Mouse (Mus musculus) CH12.LX (cell line): ENCODE results near the gene 1700029P11Rik. TPM values are rescaled to one million over a fixed set of nuclear protein-coding genes. Genes with fewer than 3 reads are reported as not detected.
A peak's percentile ranks its signal among the peaks of the same experiment; 100 is the strongest.

Experiments
- DNase-seq: peaks from one replicate; pipeline ENCODE4 v3.0.0-alpha.2; 2013; ENCODE audit errors: extremely low read depth
- H3K27ac ChIP-seq: 2 replicates; pipeline ENCODE4 v1.5.1; 2012; ENCODE audit warnings: low read depth, mild to moderate bottlenecking, control low read depth, moderate library complexity; ENCODE audit not compliant: insufficient read depth
- H3K27me3 ChIP-seq: replicated peaks from 2 replicates; pipeline ENCODE3; 2012; ENCODE audit warnings: inconsistent platforms
- H3K36me3 ChIP-seq, 2 experiments: replicated peaks in 1 of 2; 2 replicates each; pipeline versions ENCODE3 to v1.6.1; 2012; ENCODE audit warnings: inconsistent platforms in 1 of 2, low read length in 1 of 2, mild to moderate bottlenecking in 1 of 2, mixed read lengths in 1 of 2, moderate library complexity in 1 of 2; ENCODE audit not compliant: control insufficient read depth in 1 of 2, insufficient read depth in 1 of 2
- H3K4me1 ChIP-seq, 2 experiments: 2 replicates each; pipeline ENCODE4 v1.6.1; 2012; ENCODE audit warnings: inconsistent platforms in 1 of 2, moderate library complexity in 1 of 2; ENCODE audit not compliant: insufficient read depth in 2 of 2, control insufficient read depth in 1 of 2
- H3K4me2 ChIP-seq: 2 replicates; pipeline ENCODE4 v1.6.1; 2012; ENCODE audit warnings: low read depth, mild to moderate bottlenecking, control low read depth; ENCODE audit not compliant: poor library complexity, insufficient read depth, severe bottlenecking
- H3K4me3 ChIP-seq, 3 experiments: fragments of 150-350 bp in 1 of 3; sonication (generic) in 1 of 3; replicated peaks in 1 of 3; 2 replicates each; pipeline versions ENCODE3 to v1.5.1; 2011 to 2012; ENCODE audit warnings: low read depth in 2 of 3, low read length in 2 of 3, mild to moderate bottlenecking in 2 of 3, moderate library complexity in 2 of 3, control low read depth in 1 of 3, improper control_type of control experiment in 1 of 3, inconsistent platforms in 1 of 3, mixed read lengths in 1 of 3; ENCODE audit not compliant: poor library complexity in 1 of 3
- H3K79me2 ChIP-seq: replicated peaks from 2 replicates; pipeline ENCODE4 v1.6.1; 2012; ENCODE audit warnings: mild to moderate bottlenecking, moderate library complexity; ENCODE audit not compliant: control insufficient read depth, poor library complexity, insufficient read depth, severe bottlenecking; ENCODE audit errors: extremely low read depth
- H3K9ac ChIP-seq: 2 replicates; pipeline ENCODE4 v1.6.1; 2012; ENCODE audit warnings: low read depth, mild to moderate bottlenecking, control low read depth, moderate library complexity; ENCODE audit not compliant: insufficient read depth
- H3K9me3 ChIP-seq: replicated peaks from 2 replicates; pipeline ENCODE3; 2012; ENCODE audit warnings: low read length, inconsistent platforms, mixed read lengths
- BHLHE40 ChIP-seq: IDR thresholded peaks from 2 replicates; pipeline ENCODE4 v1.6.1; 2011; ENCODE audit warnings: mild to moderate bottlenecking, low read depth, low read length, improper control_type of control experiment
- CHD2 ChIP-seq: IDR thresholded peaks from 2 replicates; pipeline ENCODE4 v1.6.1; 2011; ENCODE audit warnings: low read length, improper control_type of control experiment
- CTCF ChIP-seq, 2 experiments: IDR thresholded peaks in 1 of 2; conservative IDR thresholded peaks in 1 of 2; 2 replicates each; pipeline ENCODE4 v1.5.1; 2011 to 2012; ENCODE audit warnings: low read depth in 2 of 2, low read length in 2 of 2, improper control_type of control experiment in 1 of 2, inconsistent platforms in 1 of 2, mild to moderate bottlenecking in 1 of 2, moderate library complexity in 1 of 2
- ELF1 ChIP-seq: IDR thresholded peaks from 2 replicates; pipeline ENCODE4 v1.6.1; 2014; ENCODE audit warnings: low read depth, mild to moderate bottlenecking, inconsistent platforms, low read length, improper control_type of control experiment
- HCFC1 ChIP-seq: IDR thresholded peaks from 2 replicates; pipeline ENCODE4 v1.6.1; 2012; ENCODE audit warnings: low read depth, mild to moderate bottlenecking, inconsistent platforms, low read length, improper control_type of control experiment
- IRF4 ChIP-seq: IDR thresholded peaks from 2 replicates; pipeline ENCODE4 v1.6.1; 2014; ENCODE audit warnings: low read depth, mild to moderate bottlenecking, inconsistent platforms, low read length, improper control_type of control experiment
- KAT2A ChIP-seq: IDR thresholded peaks from 2 replicates; pipeline ENCODE4 v1.6.1; 2012; ENCODE audit warnings: low read length, improper control_type of control experiment, inconsistent platforms; ENCODE audit not compliant: insufficient replicate concordance
- MAFK ChIP-seq: IDR thresholded peaks from 2 replicates; pipeline ENCODE4 v1.6.1; 2011; ENCODE audit warnings: low read length, improper control_type of control experiment; ENCODE audit not compliant: insufficient replicate concordance
- MAZ ChIP-seq: IDR thresholded peaks from 2 replicates; pipeline ENCODE4 v1.6.1; 2012; ENCODE audit warnings: low read depth, mild to moderate bottlenecking, inconsistent platforms, low read length, improper control_type of control experiment, moderate library complexity
- MEF2A ChIP-seq: IDR thresholded peaks from 2 replicates; pipeline ENCODE4 v1.6.1; 2014; ENCODE audit warnings: low read depth, mild to moderate bottlenecking, inconsistent platforms, low read length, improper control_type of control experiment, borderline replicate concordance
- MXI1 ChIP-seq: IDR thresholded peaks from 2 replicates; pipeline ENCODE4 v1.6.1; 2011; ENCODE audit warnings: mild to moderate bottlenecking, low read depth, low read length, improper control_type of control experiment
- MYC ChIP-seq: IDR thresholded peaks from 2 replicates; pipeline ENCODE4 v1.6.1; 2011; ENCODE audit warnings: low read depth, mild to moderate bottlenecking, improper control_type of control experiment, low read length
- NRF1 ChIP-seq: IDR thresholded peaks from 2 replicates; pipeline ENCODE4 v1.6.1; 2014; ENCODE audit warnings: low read depth, mild to moderate bottlenecking, inconsistent platforms, low read length, improper control_type of control experiment, moderate library complexity
- PAX5 ChIP-seq: IDR thresholded peaks from 2 replicates; pipeline ENCODE4 v1.6.1; 2012; ENCODE audit warnings: low read length, inconsistent platforms, mixed read lengths
- POLR2AphosphoS2 ChIP-seq: IDR thresholded peaks from 2 replicates; pipeline ENCODE4 v1.6.1; 2011; ENCODE audit warnings: low read depth, low read length, improper control_type of control experiment
- RCOR1 ChIP-seq: conservative IDR thresholded peaks from 2 replicates; pipeline ENCODE4 v1.6.1; 2012; ENCODE audit warnings: low read depth, mild to moderate bottlenecking, inconsistent platforms, low read length, improper control_type of control experiment
- SMC3 ChIP-seq: IDR thresholded peaks from 2 replicates; pipeline ENCODE4 v1.6.1; 2011; ENCODE audit warnings: low read depth, low read length, improper control_type of control experiment
- TBP ChIP-seq: conservative IDR thresholded peaks from 2 replicates; pipeline ENCODE4 v1.6.1; 2011; ENCODE audit warnings: low read depth, low read length, improper control_type of control experiment
- TCF12 ChIP-seq: IDR thresholded peaks from 2 replicates; pipeline ENCODE4 v1.6.1; 2014; ENCODE audit warnings: low read depth, mild to moderate bottlenecking, inconsistent platforms, low read length, improper control_type of control experiment
- UBTF ChIP-seq: IDR thresholded peaks from 2 replicates; pipeline ENCODE4 v1.6.1; 2012; ENCODE audit warnings: low read depth, mild to moderate bottlenecking, inconsistent platforms, low read length, improper control_type of control experiment, moderate library complexity
- ZC3H11A ChIP-seq: IDR thresholded peaks from 2 replicates; pipeline ENCODE4 v1.6.1; 2012; ENCODE audit warnings: low read depth, mild to moderate bottlenecking, inconsistent platforms, low read length, improper control_type of control experiment
- ZNF384 ChIP-seq: IDR thresholded peaks from 2 replicates; pipeline ENCODE4 v1.6.1; 2012; ENCODE audit warnings: low read depth, low read length, improper control_type of control experiment, inconsistent platforms
- dilution Hi-C: fragments of 300-500 bp; cut with MboI; formaldehyde crosslinking; loops from 2 replicates; pipeline ENCODE4 v1.14.3; 2020; ENCODE audit warnings: low sequenced_read_pairs; ENCODE audit not compliant: extremely low pct_unique_long_range_greater_than_20kb, extremely low pct_ligation_motif_present
- in situ Hi-C: fragments of 300-500 bp; cut with MboI; formaldehyde crosslinking; loops from 3 replicates; pipeline ENCODE4 v1.14.3; 2019; ENCODE audit warnings: low sequenced_read_pairs, low pct_ligation_motif_present, low pct_unique_long_range_greater_than_20kb, mixed read lengths
- polyA plus RNA-seq: library from polyadenylated mRNA; unstranded; fragments of >175 nt; gene quantifications from 2 replicates; pipeline ENCODE4 v1.2.1, GENCODE M21; 2012; ENCODE audit warnings: low read depth; ENCODE audit not compliant: insufficient read length
- total RNA-seq, 2 experiments: library from RNA; depleted of rRNA; stranded (reverse); fragments of 300-350 nt in 1 of 2; fragments of >200 nt in 1 of 2; gene quantifications; 2 replicates each; pipeline ENCODE4 v1.2.3; 2012 to 2014

The 1700029P11Rik gene
- total and polyA plus RNA-seq, 3 experiments: not detected

DNA sequence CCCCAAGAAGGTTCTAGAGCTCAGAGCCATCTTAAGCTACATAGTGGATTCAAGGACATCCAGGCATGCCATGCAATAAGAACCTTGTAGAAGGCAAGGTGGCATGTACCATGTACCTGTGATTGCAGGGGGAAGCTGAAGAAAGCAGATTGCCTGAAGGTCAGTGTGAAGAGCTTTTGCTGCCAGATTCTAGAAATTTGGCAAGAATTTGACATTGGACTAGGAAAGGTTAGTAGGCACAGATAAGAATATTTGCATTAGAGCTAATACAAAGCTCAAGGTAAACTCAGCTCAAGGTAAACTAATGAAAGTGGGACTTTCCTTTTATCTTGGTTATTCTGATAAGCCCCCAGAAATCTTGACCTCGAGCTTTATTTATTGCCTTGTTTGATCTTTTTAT, 16.1 kb upstream of the 1700029P11Rik start:
- in situ Hi-C loops (no loop called here), dilution Hi-C loops (no loop called here)
- no peak for DNase-seq
- Histone ChIP-seq H3K9ac (no peak overlapping the region), H3K4me3 (no peak overlapping the region), H3K9me3 (peaks cover 3% of the 10 kb centered on the region), H3K27me3 (no peaks in the 10 kb centered on the region), H3K27ac (no peak overlapping the region), H3K4me2 (no peak overlapping the region), H3K79me2 (peaks cover 3% of the 10 kb centered on the region; the same call in 1 of the 2 replicates), H3K36me3 (no peaks in the 10 kb centered on the region), H3K4me1 (peaks cover 21 to 45% of the 10 kb centered on the region in 2 experiments)
- TF ChIP-seq NRF1 (no peak), POLR2AphosphoS2 (no peak), MAFK (no peak), MEF2A (no peak), RCOR1 (no peak), SMC3 (no peak), KAT2A (no peak), CTCF (conservative IDR thresholded peaks at IDR 0.05 in 1 of 2, IDR thresholded peaks at IDR 0.05 in 1 of 2; ENCODE audit: low read depth in 2 of 2, low read length in 2 of 2) (no peak)

- dilution Hi-C loops: no loop called here
- DNase-seq: peak; percentile 40
- no peak for TF ChIP-seq HCFC1
- TF ChIP-seq BHLHE40: 0 out of 2 replicates have a peak, but pooled peaks have one; percentile 22
- TF ChIP-seq, all 38 proteins: peak for 1
Measured at GRCm38 (mm10) chr15:81964980-81965545, 15.3 kb upstream of the 1700029P11Rik start.

DNA sequence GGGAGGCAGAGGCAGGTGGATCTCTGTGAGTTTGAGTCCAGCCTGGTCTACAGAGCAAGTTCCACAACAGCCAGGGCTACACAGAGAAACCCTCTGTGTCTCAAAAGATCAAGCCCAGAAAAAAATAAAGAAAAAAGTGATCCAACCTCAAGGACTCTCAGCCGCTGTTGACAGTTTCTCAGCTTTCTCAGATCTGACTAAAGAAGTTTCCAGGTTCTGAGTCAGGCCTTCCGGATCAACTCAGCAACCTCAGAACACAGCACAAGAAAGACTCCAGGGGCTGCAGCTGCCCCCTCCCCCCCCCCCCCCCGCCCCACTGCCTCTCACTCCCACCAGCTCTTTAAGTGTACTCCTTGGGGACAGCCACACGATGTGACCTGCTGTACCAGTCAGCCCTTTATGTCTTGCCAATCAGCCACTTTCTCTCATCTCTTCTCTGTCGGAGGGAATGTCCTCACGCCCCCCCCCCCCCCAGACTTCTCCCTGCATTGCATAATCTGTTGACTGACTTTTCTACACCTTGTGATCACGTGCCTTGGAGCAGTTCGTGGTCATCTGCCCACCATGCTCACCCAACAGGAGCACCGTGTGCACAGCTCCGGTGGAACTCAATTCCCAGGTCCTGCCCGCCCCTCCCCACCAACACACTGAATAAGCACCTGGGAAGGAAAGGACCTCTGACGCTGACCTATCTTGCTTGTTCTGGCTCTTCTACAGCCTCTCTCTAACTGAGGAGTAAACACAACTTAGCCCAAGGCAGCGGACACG, 14.1 kb upstream of the 1700029P11Rik start:
- Histone ChIP-seq H3K4me3 (no peak overlapping the region), H3K9me3 (peaks cover 3% of the 10 kb centered on the region), H3K36me3 (no peaks in the 10 kb centered on the region), H3K4me2 (no peak overlapping the region), H3K9ac (peak overlapping the region; percentile 23; the same call in 1 of the 2 replicates), H3K27me3 (no peaks in the 10 kb centered on the region), H3K4me1 (peaks cover 26 to 58% of the 10 kb centered on the region in 2 experiments), H3K27ac (no peak overlapping the region), H3K79me2 (no peaks in the 10 kb centered on the region)
- dilution Hi-C loops (no loop called here), in situ Hi-C loops (no loop called here)
- no peak for DNase-seq
- TF ChIP-seq SMC3: no peak
- TF ChIP-seq ZNF384: no peak
- TF ChIP-seq TCF12: no peak
- no peak for TF ChIP-seq HCFC1
- TF ChIP-seq IRF4: 0 out of 2 replicates have a peak, but pooled peaks have one; percentile 17
- TF ChIP-seq UBTF: no peak
- TF ChIP-seq MXI1: no peak
- TF ChIP-seq TBP: no peak
- no peak for TF ChIP-seq POLR2AphosphoS2
- TF ChIP-seq BHLHE40: peak; percentile 12; the same call in 1 of the 2 replicates
- no peak for TF ChIP-seq CHD2
- no peak for TF ChIP-seq MAZ
- no peak for TF ChIP-seq MYC
- no peak for TF ChIP-seq ZC3H11A
- no peak for TF ChIP-seq PAX5
- TF ChIP-seq RCOR1: no peak
- TF ChIP-seq ELF1: 0 out of 2 replicates have a peak, but pooled peaks have one; percentile 14
- TF ChIP-seq CTCF (conservative IDR thresholded peaks at IDR 0.05 in 1 of 2, IDR thresholded peaks at IDR 0.05 in 1 of 2; ENCODE audit: low read depth in 2 of 2, low read length in 2 of 2): no peak

More at GRCm38 (mm10) chr15:81964980-81965545, 15.3 kb upstream of the 1700029P11Rik start:
- in situ Hi-C loops: no loop called here
- Histone ChIP-seq H3K27ac (no peak overlapping the region), H3K4me2 (no peak overlapping the region), H3K27me3 (no peaks in the 10 kb centered on the region), H3K4me1 (peaks cover 26 to 51% of the 10 kb centered on the region in 2 experiments), H3K9ac (no peak overlapping the region), H3K36me3 (no peaks in the 10 kb centered on the region), H3K4me3 (no peak overlapping the region), H3K9me3 (peaks cover 3% of the 10 kb centered on the region), H3K79me2 (no peaks in the 10 kb centered on the region)
